Comparison of ENCODE assay signal across 8 mouse cellular contexts in genomic region chr3:102203781-102204721, GRCm38 (mm10). TPM values are rescaled to one million over a fixed set of nuclear protein-coding genes. Genes with fewer than 3 reads are reported as not detected.
DNase-seq lines count a peak whose midpoint lies in the region; ATAC-seq lines count a peak whose summit lies in the region.

Vangl1 (minus strand) TSS chr3:102204693.

- H3K4me1 ChIP-seq in embryonic facial prominence, embryonic 14.5 days (ENCODE audit: control insufficient read depth, insufficient read depth, low read length): peaks cover 20% of the 10 kb centered on the region
- peaks cover 63% of the 10 kb centered on the region for H3K4me1 ChIP-seq in heart, embryonic 10.5 days
- H3K4me1 ChIP-seq in liver, embryonic 16.5 days (ENCODE audit: control insufficient read depth, low read depth, low read length): no peaks in the 10 kb centered on the region
- H3K4me1 ChIP-seq in neural tube, embryonic 15.5 days: peaks cover 40% of the 10 kb centered on the region

- 1% methylated on average over 43 of the region's 95 CpGs for WGBS in embryonic facial prominence, embryonic 14.5 days
- 2% methylated on average over 88 of the region's 95 CpGs for WGBS in heart, embryonic 10.5 days
- WGBS in liver, embryonic 16.5 days (ENCODE audit: insufficient replicate concordance): under 1% methylated on average over 62 of the region's 95 CpGs
- WGBS in neural tube, embryonic 15.5 days: under 1% methylated on average over 71 of the region's 95 CpGs

- H3K4me3 ChIP-seq in embryonic facial prominence, embryonic 14.5 days (ENCODE audit: low read depth, low read length): peak within 1 kb of the TSS; percentile 76
- peak within 1 kb of the TSS; percentile 86 for H3K4me3 ChIP-seq in heart, embryonic 10.5 days
- H3K4me3 ChIP-seq in liver, embryonic 16.5 days (ENCODE audit: low read depth, low read length): peak within 1 kb of the TSS; percentile 60
- peak within 1 kb of the TSS; percentile 67 for H3K4me3 ChIP-seq in neural tube, embryonic 15.5 days (replicated peaks)

- H3K9me3 ChIP-seq in embryonic facial prominence, embryonic 14.5 days (ENCODE audit: control insufficient read depth, low read length): no peaks in the 10 kb centered on the region
- no peaks in the 10 kb centered on the region for H3K9me3 ChIP-seq in heart, embryonic 10.5 days
- no peaks in the 10 kb centered on the region for H3K9me3 ChIP-seq in liver, embryonic 16.5 days (replicated peaks; ENCODE audit: control insufficient read depth, low read length)
- H3K9me3 ChIP-seq in neural tube, embryonic 15.5 days (replicated peaks): no peaks in the 10 kb centered on the region

- peak within 1 kb of the TSS; percentile 84 for H3K4me2 ChIP-seq in embryonic facial prominence, embryonic 14.5 days (ENCODE audit: low read depth, low read length)
- peak within 1 kb of the TSS; percentile 73 for H3K4me2 ChIP-seq in liver, embryonic 16.5 days (ENCODE audit: low read depth, low read length)
- peak within 1 kb of the TSS; percentile 99 for H3K4me2 ChIP-seq in neural tube, embryonic 15.5 days

- peak; percentile 93 for ATAC-seq in embryonic facial prominence, embryonic 14.5 days (ENCODE audit: low read depth)
- ATAC-seq in liver, embryonic 16.5 days (ENCODE audit: low read depth): peak; percentile 82
- ATAC-seq in neural tube, embryonic 15.5 days (ENCODE audit: low FRiP score): peak; percentile 84

- peak within 1 kb of the TSS; percentile 86 for H3K9ac ChIP-seq in embryonic facial prominence, embryonic 14.5 days (ENCODE audit: low read depth, low read length)
- H3K9ac ChIP-seq in liver, embryonic 16.5 days (ENCODE audit: low read depth, low read length): peak within 1 kb of the TSS; percentile 58
- H3K9ac ChIP-seq in neural tube, embryonic 15.5 days (replicated peaks): peak within 1 kb of the TSS; percentile 68

- peak within 1 kb of the TSS; percentile 83 for H3K27ac ChIP-seq in embryonic facial prominence, embryonic 14.5 days (replicated peaks; ENCODE audit: low read depth, low read length)
- H3K27ac ChIP-seq in heart, embryonic 10.5 days: peak within 1 kb of the TSS; percentile 96
- H3K27ac ChIP-seq in liver, embryonic 16.5 days (ENCODE audit: low read length): peak within 1 kb of the TSS; percentile 22; the same call in 1 of the 2 replicates
- H3K27ac ChIP-seq in neural tube, embryonic 15.5 days (replicated peaks): peak within 1 kb of the TSS; percentile 78

- peaks cover 3% of the 10 kb centered on the region; the same call in 1 of the 2 replicates for H3K27me3 ChIP-seq in embryonic facial prominence, embryonic 14.5 days (replicated peaks; ENCODE audit: control insufficient read depth, insufficient read depth, low read length)
- H3K27me3 ChIP-seq in heart, embryonic 10.5 days (ENCODE audit: insufficient read depth, poor library complexity, severe bottlenecking): peaks cover 4% of the 10 kb centered on the region; the same call in 1 of the 2 replicates
- peaks cover 59% of the 10 kb centered on the region for H3K27me3 ChIP-seq in liver, embryonic 16.5 days (ENCODE audit: control insufficient read depth, insufficient read depth, low read depth, low read length)
- peaks cover 43% of the 10 kb centered on the region for H3K27me3 ChIP-seq in neural tube, embryonic 15.5 days (replicated peaks)

- DNase-seq in 3134 (ENCODE audit: extremely low read depth, insufficient read length, low spot score): peak; percentile 88
- DNase-seq in adrenal gland, adult (ENCODE audit: inconsistent age in 2 of 2, low spot score in 1 of 2): peak; percentile 85 to 93
- DNase-seq in embryonic facial prominence, embryonic 14.5 days (ENCODE audit: low spot score): peak; percentile 89
- peak; percentile 85 for DNase-seq in heart, embryonic 10.5 days (ENCODE audit: low spot score)
- peak; percentile 84 for DNase-seq in kidney, adult 9 months
- DNase-seq in urinary bladder, postnatal 4 days (ENCODE audit: low spot score in 2 of 2): peak; percentile 83

- no peaks in the 10 kb centered on the region for H3K36me3 ChIP-seq in embryonic facial prominence, embryonic 14.5 days (ENCODE audit: control insufficient read depth, insufficient read depth, low read length)
- H3K36me3 ChIP-seq in heart, embryonic 10.5 days: no peaks in the 10 kb centered on the region
- H3K36me3 ChIP-seq in liver, embryonic 16.5 days (ENCODE audit: control insufficient read depth, insufficient read depth): no peaks in the 10 kb centered on the region
- no peaks in the 10 kb centered on the region for H3K36me3 ChIP-seq in neural tube, embryonic 15.5 days

RNA-seq across cellular contexts. Expression of gene Vangl1, which starts in this region (rescaled TPM):
- 20.8 and 26.6 TPM in 2 replicates for polyA plus RNA-seq in embryonic facial prominence, embryonic 14.5 days (2014; fragmentation: Nextera tagmentation; extraction: Ambion mirVana)
- polyA plus RNA-seq in heart, embryonic 10.5 days (2016; fragmentation: Nextera tagmentation; extraction: Ambion mirVana): 26.5 and 32.8 TPM in 2 replicates
- 54.6 and 59.3 TPM in 2 replicates for polyA plus RNA-seq in liver, embryonic 16.5 days (2015; fragmentation: Nextera tagmentation; extraction: Ambion mirVana)
- 9.0 and 11.8 TPM in 2 replicates for polyA plus RNA-seq in neural tube, embryonic 15.5 days (2015; fragmentation: Nextera tagmentation; extraction: Ambion mirVana)

Comparison
In these comparisons a context has a peak if more than half of its experiments do, and no peak if none do; other contexts are left out.
1. Peak in every context shown above with its lines: DNase-seq, ATAC-seq, H3K4me3 ChIP-seq and H3K27ac ChIP-seq.
2. H3K27ac ChIP-seq: peak in every context shown above with its lines; median percentile 96 in heart, embryonic 10.5 days; 83 in embryonic facial prominence, embryonic 14.5 days; 78 in neural tube, embryonic 15.5 days; 22 in liver, embryonic 16.5 days.